Mouse (Mus musculus) embryonic facial prominence, embryonic 11.5 days (tissue): ENCODE measurements around the gene Serinc2. TPM values are rescaled to one million over a fixed set of nuclear protein-coding genes. Genes with fewer than 3 reads are reported as not detected.

Experiments
- ATAC-seq: fragments of 200-750 bp; cut with Nextera tagmentation; replicated peaks from 2 replicates; pipeline ENCODE4 v1.8.0; 2017; ENCODE audit warnings: low read depth; ENCODE audit not compliant: insufficient number of reproducible peaks, low FRiP score, low TSS enrichment
- DNase-seq: peaks from one replicate; pipeline ENCODE4 v3.0.0-alpha.2; 2015; ENCODE audit warnings: low spot score
- H3K27ac ChIP-seq: fragments of 300-500 bp; sonication (generic); replicated peaks from 2 replicates; pipeline ENCODE4 v1.5.1; 2014; ENCODE audit warnings: mild to moderate bottlenecking, low read depth, low read length, control low read depth
- H3K27me3 ChIP-seq: fragments of 300-500 bp; sonication (generic); 2 replicates; pipeline ENCODE4 v1.6.1; 2014; ENCODE audit warnings: mild to moderate bottlenecking, low read length, moderate library complexity, mixed read lengths; ENCODE audit not compliant: control insufficient read depth, insufficient read depth
- H3K36me3 ChIP-seq: fragments of 300-500 bp; sonication (generic); replicated peaks from 2 replicates; pipeline ENCODE4 v1.6.1; 2014; ENCODE audit warnings: low read depth, mild to moderate bottlenecking, low read length, moderate library complexity, mixed read lengths; ENCODE audit not compliant: control insufficient read depth, insufficient read depth
- H3K4me1 ChIP-seq: fragments of 300-500 bp; sonication (generic); 2 replicates; pipeline ENCODE4 v1.6.1; 2014; ENCODE audit warnings: low read length, mixed read lengths; ENCODE audit not compliant: control insufficient read depth, insufficient read depth
- H3K4me2 ChIP-seq: fragments of 300-500 bp; sonication (generic); 2 replicates; pipeline ENCODE4 v1.6.1; 2014; ENCODE audit warnings: low read depth, mild to moderate bottlenecking, control low read depth, low read length, moderate library complexity
- H3K4me3 ChIP-seq: fragments of 300-500 bp; sonication (generic); 2 replicates; pipeline ENCODE4 v1.5.1; 2014; ENCODE audit warnings: low read depth, low read length, control low read depth
- H3K9ac ChIP-seq: fragments of 300-500 bp; sonication (generic); replicated peaks from 2 replicates; pipeline ENCODE4 v1.6.1; 2014; ENCODE audit warnings: mild to moderate bottlenecking, control low read depth, low read length
- H3K9me3 ChIP-seq: fragments of 300-500 bp; sonication (generic); replicated peaks from 2 replicates; pipeline ENCODE4 v1.6.1; 2016; ENCODE audit warnings: mild to moderate bottlenecking, low read length, inconsistent platforms, mixed read lengths; ENCODE audit not compliant: control insufficient read depth
- WGBS: fragments of 180-500 bp; shearing (Covaris S2); extraction: QIAGEN DNeasy Blood & Tissue Kit; methylation state at CpG from one replicate; pipeline ENCODE4 v1.1.7; 2014; 5-methylcytosine and 5-hydroxymethylcytosine counted together
- polyA plus RNA-seq: library from polyadenylated mRNA; unstranded; fragments of >200 nt; fragmentation: Nextera tagmentation; extraction: Ambion mirVana; gene quantifications from 2 replicates; pipeline ENCODE4 v1.2.1, GENCODE M21; 2014

The Serinc2 gene
- polyA plus RNA-seq, 1 experiment from 2014 or later: 82.7 TPM

DNA sequence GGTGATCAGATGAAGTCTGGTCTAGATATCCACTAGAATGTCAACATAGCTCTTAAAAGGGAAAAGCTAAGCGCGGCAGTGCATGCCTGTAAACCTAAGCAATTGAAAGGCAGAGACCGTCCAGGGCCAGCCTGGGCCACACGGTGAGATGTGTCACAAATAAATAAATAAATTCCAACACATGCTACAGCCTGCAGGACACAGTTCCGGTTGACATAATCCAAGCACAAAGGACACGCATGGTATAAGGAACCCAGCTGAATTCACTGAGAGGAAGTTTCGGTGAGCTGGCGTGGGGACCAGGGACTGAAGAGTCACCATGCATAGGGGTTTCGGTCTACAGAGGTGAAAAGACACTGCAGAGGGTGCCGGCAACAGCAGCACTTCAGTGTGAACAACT is 10.3 kb downstream of the Serinc2 start:
- no peak overlapping the region for H3K27ac ChIP-seq
- no peak overlapping the region for H3K9ac ChIP-seq
- no peaks in the 10 kb centered on the region for H3K9me3 ChIP-seq
- 85% methylated on average over 10 of the region's 10 CpGs for WGBS
- H3K4me1 ChIP-seq: peaks cover 3% of the 10 kb centered on the region; the same call in 1 of the 2 replicates
- no peak for ATAC-seq
- H3K36me3 ChIP-seq: no peaks in the 10 kb centered on the region
- no peaks in the 10 kb centered on the region; the same call in 1 of the 2 replicates for H3K27me3 ChIP-seq
- no peak overlapping the region for H3K4me3 ChIP-seq
- H3K4me2 ChIP-seq: no peak overlapping the region
- no peak for DNase-seq

- peaks cover 3% of the 10 kb centered on the region; the same call in 1 of the 2 replicates for H3K4me1 ChIP-seq
- ATAC-seq (no peak), DNase-seq (no peak)
- WGBS: 72% methylated on average over 7 of the region's 7 CpGs
- no peak overlapping the region for H3K27ac ChIP-seq
- no peaks in the 10 kb centered on the region for H3K27me3 ChIP-seq
- H3K4me2 ChIP-seq: no peak overlapping the region
- H3K36me3 ChIP-seq: no peaks in the 10 kb centered on the region; the same call in 1 of the 2 replicates
- H3K9ac ChIP-seq: no peak overlapping the region
- H3K9me3 ChIP-seq: no peaks in the 10 kb centered on the region
- no peak overlapping the region for H3K4me3 ChIP-seq
Measured at GRCm38 (mm10) chr4:130267069-130267468, 11.9 kb downstream of the Serinc2 start.

- H3K9me3 ChIP-seq: no peaks in the 10 kb centered on the region
- H3K4me2 ChIP-seq: no peak overlapping the region
- no peaks in the 10 kb centered on the region; the same call in 1 of the 2 replicates for H3K36me3 ChIP-seq
- no peak overlapping the region for H3K9ac ChIP-seq
- DNase-seq (peak; percentile 12), ATAC-seq (no peak)
- no peak overlapping the region for H3K4me3 ChIP-seq
- H3K27ac ChIP-seq: no peak overlapping the region
- no peaks in the 10 kb centered on the region for H3K27me3 ChIP-seq
- WGBS: 45% methylated on average over 9 of the region's 9 CpGs
- peaks cover 3% of the 10 kb centered on the region; the same call in 1 of the 2 replicates for H3K4me1 ChIP-seq
Measured at GRCm38 (mm10) chr4:130266601-130267000, 12.4 kb downstream of the Serinc2 start.

GRCm38 (mm10) chr4:130264698-130265349 is 14.2 kb downstream of the Serinc2 start:
- Histone ChIP-seq H3K4me2 (no peak overlapping the region), H3K4me1 (peaks cover 3% of the 10 kb centered on the region; the same call in 1 of the 2 replicates), H3K27me3 (no peaks in the 10 kb centered on the region), H3K36me3 (no peaks in the 10 kb centered on the region; the same call in 1 of the 2 replicates), H3K9me3 (no peaks in the 10 kb centered on the region), H3K27ac (no peak overlapping the region), H3K4me3 (no peak overlapping the region), H3K9ac (no peak overlapping the region)
- DNase-seq (peak; percentile 76), ATAC-seq (no peak)
- WGBS: 23% methylated on average over 24 of the region's 24 CpGs

DNA sequence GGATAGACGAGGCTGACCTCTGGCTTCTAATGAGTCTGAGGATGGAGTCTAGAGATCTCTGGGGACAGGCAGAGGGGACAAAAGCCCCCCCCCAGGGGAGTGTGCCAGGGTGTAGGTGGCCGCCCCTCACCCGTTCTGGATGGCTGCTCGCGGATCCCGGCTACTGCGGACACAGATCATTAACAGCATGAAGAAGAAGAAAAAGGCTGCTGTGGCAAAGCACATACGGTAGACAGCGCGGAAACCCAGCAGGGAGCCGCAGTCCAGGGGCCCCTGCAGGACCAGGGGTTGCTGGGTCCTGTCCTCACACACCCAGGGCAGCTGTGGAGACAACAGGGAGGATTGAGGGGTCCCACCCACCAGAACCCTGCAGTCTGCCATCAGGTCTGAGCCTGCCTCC is 14.9 kb downstream of the Serinc2 start:
- no peaks in the 10 kb centered on the region; the same call in 1 of the 2 replicates for H3K36me3 ChIP-seq
- ATAC-seq (no peak), DNase-seq (no peak)
- no peak overlapping the region for H3K4me3 ChIP-seq
- no peaks in the 10 kb centered on the region for H3K9me3 ChIP-seq
- H3K27me3 ChIP-seq: no peaks in the 10 kb centered on the region
- H3K4me2 ChIP-seq: no peak overlapping the region
- 21% methylated on average over 11 of the region's 11 CpGs for WGBS
- H3K27ac ChIP-seq: no peak overlapping the region
- peaks cover 3% of the 10 kb centered on the region; the same call in 1 of the 2 replicates for H3K4me1 ChIP-seq
- H3K9ac ChIP-seq: peak overlapping the region; percentile 25; the same call in 1 of the 2 replicates

DNA sequence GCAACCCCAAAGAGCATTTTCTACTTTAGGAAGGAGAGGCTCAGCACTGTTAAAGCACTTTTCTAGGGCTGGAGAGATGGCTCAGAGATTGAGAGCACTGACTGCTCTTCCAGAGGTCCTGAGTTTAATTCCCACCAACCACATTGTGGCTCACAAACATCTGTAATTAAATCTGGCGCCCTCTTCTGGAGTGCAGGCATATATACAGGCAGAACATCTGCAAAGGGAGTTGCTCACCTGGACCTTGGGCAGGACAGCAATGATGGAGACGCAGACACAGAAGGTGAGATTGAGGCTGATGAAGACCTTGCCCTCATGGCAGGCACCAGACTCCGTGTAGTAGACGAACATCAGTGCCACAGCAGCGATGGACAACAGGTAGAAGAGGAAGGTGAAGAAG is 18.6 kb downstream of the Serinc2 start:
- no peaks in the 10 kb centered on the region for H3K27me3 ChIP-seq
- H3K4me1 ChIP-seq: peaks cover 3% of the 10 kb centered on the region; the same call in 1 of the 2 replicates
- ATAC-seq: no peak
- no peak overlapping the region for H3K4me2 ChIP-seq
- no peak overlapping the region for H3K4me3 ChIP-seq
- WGBS: 32% methylated on average over 5 of the region's 5 CpGs
- no peak overlapping the region for H3K9ac ChIP-seq
- H3K9me3 ChIP-seq: no peaks in the 10 kb centered on the region
- DNase-seq: peak; percentile 13
- no peak overlapping the region for H3K27ac ChIP-seq
- no peaks in the 10 kb centered on the region; the same call in 1 of the 2 replicates for H3K36me3 ChIP-seq

GRCm38 (mm10) chr4:130252441-130253157 is 26.4 kb downstream of the Serinc2 start:
- Histone ChIP-seq H3K9me3 (no peaks in the 10 kb centered on the region), H3K4me3 (no peak overlapping the region), H3K9ac (no peak overlapping the region), H3K4me2 (no peak overlapping the region), H3K4me1 (no peaks in the 10 kb centered on the region), H3K36me3 (no peaks in the 10 kb centered on the region), H3K27ac (no peak overlapping the region), H3K27me3 (no peaks in the 10 kb centered on the region)
- ATAC-seq: peak; percentile 25; the same call in 1 of the 2 replicates
- DNase-seq: no peak
- WGBS: 56% methylated on average over 8 of the region's 8 CpGs

GRCm38 (mm10) chr4:130251763-130252162 is 27.2 kb downstream of the Serinc2 start:
- no peak overlapping the region for H3K9ac ChIP-seq
- H3K4me2 ChIP-seq: peak overlapping the region; percentile 8; the same call in 1 of the 2 replicates
- no peaks in the 10 kb centered on the region for H3K4me1 ChIP-seq
- no peak overlapping the region for H3K4me3 ChIP-seq
- no peaks in the 10 kb centered on the region for H3K27me3 ChIP-seq
- no peaks in the 10 kb centered on the region for H3K9me3 ChIP-seq
- WGBS: 43% methylated on average over 3 of the region's 3 CpGs
- DNase-seq: no peak
- no peaks in the 10 kb centered on the region for H3K36me3 ChIP-seq
- H3K27ac ChIP-seq: no peak overlapping the region
- ATAC-seq: no peak
